Mouse (Mus musculus): ENCODE data around the gene Mapre3. TPM values are rescaled to one million over a fixed set of nuclear protein-coding genes. Genes with fewer than 3 reads are reported as not detected.
"Not testable (repeated sequence)": the region's sequence is repeated elsewhere in the genome, so short reads cannot be mapped to it uniquely, and the experiment has no call there.

Gene Mapre3
- total and polyA plus RNA-seq, 2 experiments from 2014 or later, result 55.8 to 137 TPM

DNA sequence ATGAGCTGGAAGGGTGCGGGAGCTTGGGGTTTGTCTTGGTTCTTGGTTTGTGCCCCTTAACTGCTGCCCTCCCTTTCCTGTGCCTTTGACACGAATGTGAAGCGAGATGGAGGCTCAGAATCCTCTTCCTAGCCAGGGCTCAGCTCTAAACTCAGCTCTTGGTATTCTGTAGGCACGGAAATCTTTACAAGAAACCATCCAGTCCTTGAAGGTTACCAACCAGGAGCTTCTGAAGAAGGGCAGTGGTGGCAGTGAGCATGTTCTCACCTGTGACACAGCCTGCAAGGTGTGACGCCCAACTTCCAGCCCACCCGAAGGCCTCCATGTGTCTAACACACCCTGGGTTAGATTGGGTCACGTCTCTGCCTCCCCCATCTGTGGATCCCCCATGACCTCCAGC lies 59.9 kb downstream of the Mapre3 start:
- WGBS, result 91% methylated on average over 7 of the region's 7 CpGs
- DNase-seq (ENCODE audit: low spot score), result no peak
- Histone ChIP-seq H3K36me3 (ENCODE audit: insufficient read depth, low read length) (peaks cover 64% of the 10 kb centered on the region), H3K4me1 (ENCODE audit: insufficient read depth, low read length) (0 out of 2 replicates have a peak, but pooled peaks cover 5% of the 10 kb centered on the region), H3K4me2 (ENCODE audit: low read depth, low read length) (no peak overlapping the region), H3K9ac (replicated peaks; ENCODE audit: low read length) (no peak overlapping the region), H3K27ac (no peak overlapping the region), H3K4me3 (ENCODE audit: low read length) (no peak overlapping the region), H3K27me3 (ENCODE audit: insufficient read depth, low read length) (no peaks in the 10 kb centered on the region), H3K9me3 (ENCODE audit: low read length) (no peaks in the 10 kb centered on the region)
- no peak for TF ChIP-seq CTCF (IDR thresholded peaks at IDR 0.05; ENCODE audit: low read depth)
- no peak for ATAC-seq

DNA sequence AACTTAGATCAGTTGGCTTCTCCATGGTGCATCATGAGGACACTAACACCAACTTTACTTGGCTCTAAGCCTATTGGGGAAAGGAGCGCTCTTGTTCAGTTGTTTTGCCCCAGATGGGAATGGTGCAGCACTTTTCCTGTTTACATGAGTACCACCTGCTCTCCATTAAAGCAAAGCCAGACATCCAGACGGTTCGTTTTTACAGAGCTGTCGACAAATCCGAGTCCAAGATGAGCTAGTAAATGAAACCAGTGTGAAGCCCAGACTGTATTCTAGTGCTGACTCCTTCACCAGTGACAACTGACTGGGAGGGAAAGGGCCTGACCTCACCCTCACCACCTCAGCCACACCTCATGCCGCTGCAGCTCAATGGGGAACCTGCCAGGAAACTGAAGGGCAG lies 64.2 kb downstream of the Mapre3 start:
- H3K4me3 ChIP-seq (ENCODE audit: low read length), result no peak overlapping the region
- WGBS, result 56% methylated on average over 6 of the region's 6 CpGs
- DNase-seq (ENCODE audit: low spot score), result no peak

DNA sequence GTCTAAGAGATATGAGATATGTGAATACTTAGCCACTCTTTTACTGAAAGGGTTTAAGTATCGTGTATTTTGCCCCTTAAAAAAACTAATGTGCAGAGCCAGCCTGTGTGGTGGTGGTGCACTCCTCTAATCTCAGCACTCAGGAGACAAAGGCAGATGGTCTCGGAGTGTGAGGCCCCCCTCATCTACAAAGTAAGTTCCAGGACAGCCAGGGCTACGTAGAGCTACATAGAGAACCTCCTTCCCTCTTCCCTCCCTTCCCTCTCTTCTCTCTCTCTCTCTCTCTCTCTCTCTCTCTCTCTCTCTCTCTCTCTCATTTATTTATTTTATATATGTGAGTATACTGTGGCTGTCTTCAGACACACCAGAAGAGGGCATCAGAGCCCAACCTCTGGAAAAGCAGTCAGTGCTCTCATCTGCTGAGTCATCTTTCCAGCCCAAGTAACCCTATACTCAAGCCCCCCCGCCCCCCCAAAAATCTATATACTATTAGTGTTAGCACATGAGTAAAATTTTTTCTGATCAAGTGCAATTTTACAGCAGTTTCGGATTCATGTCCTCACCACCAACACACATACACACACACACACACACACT lies 65.0 kb downstream of the Mapre3 start:
- Histone ChIP-seq H3K27ac (no peak overlapping the region), H3K9me3 (ENCODE audit: low read length) (no peaks in the 10 kb centered on the region), H3K4me3 (ENCODE audit: low read length) (no peak overlapping the region), H3K36me3 (ENCODE audit: insufficient read depth, low read length) (peaks cover 29% of the 10 kb centered on the region), H3K27me3 (ENCODE audit: insufficient read depth, low read length) (no peaks in the 10 kb centered on the region), H3K4me1 (ENCODE audit: insufficient read depth, low read length) (no peaks in the 10 kb centered on the region), H3K9ac (replicated peaks; ENCODE audit: low read length) (no peak overlapping the region), H3K4me2 (ENCODE audit: low read depth, low read length) (no peak overlapping the region)
- DNase-seq (ENCODE audit: low spot score), result no peak
- peak; percentile 27; the same call in 1 of the 2 replicates for TF ChIP-seq CTCF (IDR thresholded peaks at IDR 0.05; ENCODE audit: low read depth)
- WGBS, result 76% methylated on average over 5 of the region's 5 CpGs
- ATAC-seq, result no peak; the same call in 1 of the 2 replicates

More for the DNA sequence above, 64.2 kb downstream of the Mapre3 start:
- no peak for ATAC-seq
- Histone ChIP-seq H3K4me1 (ENCODE audit: insufficient read depth, low read length) (no peaks in the 10 kb centered on the region), H3K9me3 (ENCODE audit: low read length) (no peaks in the 10 kb centered on the region), H3K27ac (no peak overlapping the region), H3K36me3 (ENCODE audit: insufficient read depth, low read length) (peaks cover 37% of the 10 kb centered on the region), H3K27me3 (ENCODE audit: insufficient read depth, low read length) (no peaks in the 10 kb centered on the region), H3K4me2 (ENCODE audit: low read depth, low read length) (no peak overlapping the region), H3K9ac (replicated peaks; ENCODE audit: low read length) (no peak overlapping the region)
- no peak for TF ChIP-seq CTCF (IDR thresholded peaks at IDR 0.05; ENCODE audit: low read depth)

DNA sequence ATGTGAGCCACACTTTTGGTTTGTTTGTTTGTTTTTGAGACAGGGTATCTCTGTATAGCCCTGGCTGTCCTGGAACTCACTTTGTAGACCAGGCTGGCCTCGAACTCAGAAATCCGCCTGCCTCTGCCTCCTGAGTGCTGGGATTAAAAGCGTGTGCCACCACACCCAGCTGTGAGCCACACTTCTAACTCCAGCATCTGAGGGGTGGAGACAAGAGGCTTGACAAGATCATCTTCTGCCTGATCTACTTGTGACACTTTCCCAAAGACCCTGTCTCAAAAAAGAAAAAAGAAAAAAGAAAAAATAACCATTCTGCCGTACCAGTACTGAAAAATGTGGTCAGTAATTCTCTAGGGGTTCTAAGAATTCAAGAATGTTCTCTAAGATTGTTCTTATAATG lies 67.4 kb downstream of the Mapre3 start:
- H3K36me3 ChIP-seq (ENCODE audit: insufficient read depth, low read length), result peaks cover 10% of the 10 kb centered on the region; the same call in 1 of the 2 replicates
- not testable (repeated sequence) for H3K27ac ChIP-seq; H3K9me3 ChIP-seq (ENCODE audit: low read length); H3K27me3 ChIP-seq (ENCODE audit: insufficient read depth, low read length); H3K4me2 ChIP-seq (ENCODE audit: low read depth, low read length); ATAC-seq; H3K9ac ChIP-seq (replicated peaks; ENCODE audit: low read length); H3K4me1 ChIP-seq (ENCODE audit: insufficient read depth, low read length); H3K4me3 ChIP-seq (ENCODE audit: low read length); DNase-seq (ENCODE audit: low spot score)
- 80% methylated on average over 4 of the region's 4 CpGs for WGBS

DNA sequence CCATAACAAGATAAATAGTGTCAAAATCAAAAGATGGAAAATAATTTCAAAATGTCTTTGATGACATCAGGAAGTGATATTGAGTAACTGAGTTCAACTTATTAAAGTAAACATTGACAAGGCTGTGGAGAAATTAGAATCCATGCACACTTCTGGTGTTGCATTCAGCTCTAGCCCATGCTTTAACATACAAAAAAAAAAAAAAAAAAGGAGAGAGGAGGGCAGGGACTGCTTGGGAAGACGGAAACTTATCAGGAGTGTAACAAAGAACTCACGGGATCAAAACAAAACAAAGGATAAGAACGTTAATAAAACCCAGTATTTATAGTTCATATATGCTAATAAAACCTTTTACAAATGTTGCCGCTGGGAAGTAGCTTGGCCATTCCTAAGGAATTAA lies 71.8 kb downstream of the Mapre3 start:
- DNase-seq (ENCODE audit: low spot score), result no peak
- ATAC-seq, result no peak
- Histone ChIP-seq H3K4me3 (ENCODE audit: low read length) (peak overlapping the region; percentile 80; the same call in 1 of the 2 replicates), H3K27ac (no peak overlapping the region), H3K4me2 (ENCODE audit: low read depth, low read length) (peak overlapping the region; percentile 93; the same call in 1 of the 2 replicates), H3K9ac (replicated peaks; ENCODE audit: low read length) (no peak overlapping the region), H3K36me3 (ENCODE audit: insufficient read depth, low read length) (peaks cover 3% of the 10 kb centered on the region; the same call in 1 of the 2 replicates), H3K9me3 (ENCODE audit: low read length) (no peaks in the 10 kb centered on the region), H3K27me3 (ENCODE audit: insufficient read depth, low read length) (no peaks in the 10 kb centered on the region), H3K4me1 (ENCODE audit: insufficient read depth, low read length) (peaks cover 5% of the 10 kb centered on the region; the same call in 1 of the 2 replicates)
- TF ChIP-seq CTCF (IDR thresholded peaks at IDR 0.05; ENCODE audit: low read depth), result no peak
- 45% methylated on average over 4 of the region's 4 CpGs for WGBS

DNA sequence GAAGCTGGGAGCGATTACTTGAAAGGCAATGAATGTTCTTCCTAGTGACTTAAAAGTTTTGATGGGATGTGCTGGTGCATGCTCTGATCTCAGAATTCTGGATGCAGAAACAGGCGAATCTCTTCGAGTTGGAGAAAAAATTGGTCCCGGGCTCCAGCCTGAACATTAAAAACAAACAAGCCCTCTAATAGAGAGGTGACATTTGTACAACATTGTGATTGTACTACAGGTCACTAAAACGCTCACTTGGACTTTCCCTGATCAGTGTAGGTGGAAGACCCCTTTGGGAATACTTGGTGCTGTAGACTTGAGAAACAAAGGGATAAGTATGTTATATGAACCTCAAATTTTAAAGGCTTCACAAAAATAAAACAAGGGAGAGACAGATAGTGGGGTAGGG lies 72.3 kb downstream of the Mapre3 start:
- Histone ChIP-seq H3K4me3 (ENCODE audit: low read length) (peak overlapping the region; percentile 80), H3K36me3 (ENCODE audit: insufficient read depth, low read length) (peaks cover 7% of the 10 kb centered on the region; the same call in 1 of the 2 replicates), H3K27me3 (ENCODE audit: insufficient read depth, low read length) (no peaks in the 10 kb centered on the region), H3K27ac (peak overlapping the region; percentile 97), H3K4me2 (ENCODE audit: low read depth, low read length) (peak overlapping the region; percentile 93), H3K4me1 (ENCODE audit: insufficient read depth, low read length) (peaks cover 5% of the 10 kb centered on the region; the same call in 1 of the 2 replicates), H3K9me3 (ENCODE audit: low read length) (no peaks in the 10 kb centered on the region), H3K9ac (replicated peaks; ENCODE audit: low read length) (peak overlapping the region; percentile 84)
- ATAC-seq (no peak), DNase-seq (ENCODE audit: low spot score) (no peak)
- WGBS, result 26% methylated on average over 5 of the region's 5 CpGs
- no peak for TF ChIP-seq CTCF (IDR thresholded peaks at IDR 0.05; ENCODE audit: low read depth)

DNA sequence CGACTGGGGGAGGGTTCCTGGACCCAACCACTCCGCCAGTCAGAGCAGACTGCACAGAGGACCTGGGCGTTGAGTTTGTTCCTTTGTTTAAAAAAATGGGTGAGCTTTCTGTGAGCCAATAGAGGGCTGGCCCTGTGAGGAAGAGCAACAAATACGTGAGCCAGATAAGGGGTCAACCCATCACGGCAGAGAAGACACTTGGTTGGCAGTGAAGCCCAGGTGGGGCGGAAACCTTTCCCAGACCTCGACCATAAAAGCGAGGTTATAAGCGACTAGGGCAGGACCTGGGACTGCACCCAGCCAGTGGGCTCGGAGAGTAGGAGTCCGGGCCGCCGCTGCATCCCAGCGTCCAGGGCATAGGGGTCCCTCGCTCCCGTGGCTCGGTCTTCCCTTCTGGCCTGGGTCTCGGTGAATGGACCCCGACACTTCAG lies 72.9 kb downstream of the Mapre3 start:
- H3K4me3 ChIP-seq (ENCODE audit: low read length), result peak overlapping the region; percentile 80
- H3K4me1 ChIP-seq (ENCODE audit: insufficient read depth, low read length), result peaks cover 5% of the 10 kb centered on the region; the same call in 1 of the 2 replicates
- peak overlapping the region; percentile 84 for H3K9ac ChIP-seq (replicated peaks; ENCODE audit: low read length)
- peak; percentile 22; the same call in 1 of the 2 replicates for TF ChIP-seq CTCF (IDR thresholded peaks at IDR 0.05; ENCODE audit: low read depth)
- 1% methylated on average over 19 of the region's 19 CpGs for WGBS
- H3K27ac ChIP-seq, result peak overlapping the region; percentile 97
- peaks cover 13% of the 10 kb centered on the region for H3K36me3 ChIP-seq (ENCODE audit: insufficient read depth, low read length)
- no peaks in the 10 kb centered on the region for H3K27me3 ChIP-seq (ENCODE audit: insufficient read depth, low read length)
- DNase-seq (ENCODE audit: low spot score) (peak; percentile 90), ATAC-seq (peak; percentile 50)
- peak overlapping the region; percentile 93 for H3K4me2 ChIP-seq (ENCODE audit: low read depth, low read length)
- H3K9me3 ChIP-seq (ENCODE audit: low read length), result no peaks in the 10 kb centered on the region
